Mouse (Mus musculus) stomach, embryonic 15.5 days (tissue): ENCODE measurements at regions not wholly inside any gene's neighbourhood (a gene's known extent, or its start where the extent isn't known, plus 50 kb on each side); places are given as distances from the start of the nearest gene placed in this dataset.

Experiments used
- ATAC-seq: fragments of 200-750 bp; cut with Nextera tagmentation; 2 replicates; pipeline ENCODE4 v1.8.0; 2017; ENCODE audit warnings: low read depth, moderate number of reproducible peaks, moderate TSS enrichment; ENCODE audit not compliant: insufficient read depth, low FRiP score
- H3K27ac ChIP-seq: fragments of 300-500 bp; sonication (generic); 2 replicates; pipeline ENCODE4 v1.5.1; 2015; ENCODE audit warnings: mild to moderate bottlenecking, inconsistent platforms
- H3K27me3 ChIP-seq: fragments of 300-500 bp; sonication (generic); replicated peaks from 2 replicates; pipeline ENCODE4 v1.6.1; 2015; ENCODE audit warnings: inconsistent platforms
- H3K36me3 ChIP-seq: fragments of 300-500 bp; sonication (generic); 2 replicates; pipeline ENCODE4 v1.6.1; 2015; ENCODE audit warnings: inconsistent platforms
- H3K4me1 ChIP-seq: fragments of 300-500 bp; sonication (generic); 2 replicates; pipeline ENCODE4 v1.6.1; 2015; ENCODE audit warnings: inconsistent platforms
- H3K4me2 ChIP-seq: fragments of 300-500 bp; sonication (generic); 2 replicates; pipeline ENCODE4 v1.6.1; 2015; ENCODE audit warnings: mild to moderate bottlenecking, inconsistent platforms
- H3K4me3 ChIP-seq: fragments of 300-500 bp; sonication (generic); replicated peaks from 2 replicates; pipeline ENCODE4 v1.5.1; 2015; ENCODE audit warnings: inconsistent platforms
- H3K9ac ChIP-seq: fragments of 300-500 bp; sonication (generic); 2 replicates; pipeline ENCODE4 v1.6.1; 2015; ENCODE audit warnings: inconsistent platforms
- H3K9me3 ChIP-seq: fragments of 300-500 bp; sonication (generic); 2 replicates; pipeline ENCODE4 v1.6.1; 2016; ENCODE audit warnings: inconsistent platforms
- WGBS: fragments of 180-500 bp; shearing (Covaris S2); methylation state at CpG from one replicate; pipeline ENCODE4 v1.1.7; 2015; 5-methylcytosine and 5-hydroxymethylcytosine counted together

DNA sequence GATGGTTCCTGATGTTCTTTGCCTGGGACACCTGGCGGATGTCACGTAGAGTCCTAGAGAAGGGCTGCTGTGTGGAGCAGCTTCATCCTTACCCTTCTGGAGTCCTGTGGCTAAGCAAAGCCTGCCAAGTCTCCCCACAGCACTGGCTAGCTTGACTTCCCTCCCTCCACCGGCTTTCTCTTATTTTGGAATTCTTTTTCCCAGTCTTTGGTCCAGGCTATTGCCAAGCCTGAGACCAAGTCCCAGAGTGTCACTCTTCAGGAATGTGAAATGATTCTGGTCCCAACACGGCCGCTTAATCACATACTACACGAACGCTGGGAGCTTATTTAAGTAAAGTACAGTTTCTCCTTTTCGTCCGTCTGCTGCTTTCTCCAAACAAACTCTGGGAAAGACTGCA is 146.4 kb downstream of the Fndc1 start:
- no peaks in the 10 kb centered on the region for H3K9me3 ChIP-seq
- no peak overlapping the region for H3K4me2 ChIP-seq
- H3K4me3 ChIP-seq: no peak overlapping the region
- no peaks in the 10 kb centered on the region for H3K27me3 ChIP-seq
- no peak for ATAC-seq
- no peak overlapping the region for H3K27ac ChIP-seq
- 73% methylated on average over 9 of the region's 9 CpGs for WGBS
- H3K4me1 ChIP-seq: no peaks in the 10 kb centered on the region
- H3K36me3 ChIP-seq: no peaks in the 10 kb centered on the region
- no peak overlapping the region for H3K9ac ChIP-seq

GRCm38 (mm10) chr17:7679786-7680185 is 147.3 kb downstream of the Fndc1 start:
- Histone ChIP-seq H3K27ac (no peak overlapping the region), H3K4me2 (no peak overlapping the region), H3K9ac (no peak overlapping the region), H3K4me1 (no peaks in the 10 kb centered on the region), H3K9me3 (no peaks in the 10 kb centered on the region), H3K4me3 (no peak overlapping the region), H3K27me3 (no peaks in the 10 kb centered on the region), H3K36me3 (no peaks in the 10 kb centered on the region)
- ATAC-seq: no peak

DNA sequence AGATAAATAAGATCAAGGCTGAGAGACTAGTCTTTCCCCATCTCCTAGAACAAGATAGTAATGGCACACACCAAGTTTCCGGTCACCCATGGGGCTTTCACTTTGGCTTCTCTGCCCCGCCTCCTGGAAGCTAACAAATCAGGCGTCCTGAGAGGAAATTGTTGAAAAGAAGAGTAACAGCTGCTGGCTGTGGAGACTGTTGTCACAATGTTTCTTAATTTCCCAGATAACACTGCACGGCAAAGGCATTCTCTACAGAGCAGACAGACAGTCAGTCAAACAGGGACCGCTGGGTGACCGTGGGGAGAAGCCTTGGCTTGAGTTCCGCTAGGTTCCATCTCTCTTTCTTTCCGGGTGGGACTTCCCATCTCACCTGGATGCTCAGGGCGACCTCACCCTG is 148.2 kb downstream of the Fndc1 start:
- ATAC-seq: no peak
- Histone ChIP-seq H3K27ac (no peak overlapping the region), H3K36me3 (no peaks in the 10 kb centered on the region), H3K4me1 (no peaks in the 10 kb centered on the region), H3K9ac (no peak overlapping the region), H3K9me3 (no peaks in the 10 kb centered on the region), H3K27me3 (no peaks in the 10 kb centered on the region), H3K4me2 (no peak overlapping the region), H3K4me3 (no peak overlapping the region)
- WGBS: 58% methylated on average over 9 of the region's 9 CpGs

- no peaks in the 10 kb centered on the region for H3K9me3 ChIP-seq
- no peak overlapping the region for H3K9ac ChIP-seq
- no peaks in the 10 kb centered on the region for H3K4me1 ChIP-seq
- 92% methylated on average over 7 of the region's 7 CpGs for WGBS
- no peak overlapping the region for H3K4me3 ChIP-seq
- no peak overlapping the region for H3K27ac ChIP-seq
- no peak for ATAC-seq
- H3K27me3 ChIP-seq: no peaks in the 10 kb centered on the region
- H3K36me3 ChIP-seq: no peaks in the 10 kb centered on the region
- no peak overlapping the region for H3K4me2 ChIP-seq
Observed at GRCm38 (mm10) chr17:7677796-7678195, 149.3 kb downstream of the Fndc1 start.

DNA sequence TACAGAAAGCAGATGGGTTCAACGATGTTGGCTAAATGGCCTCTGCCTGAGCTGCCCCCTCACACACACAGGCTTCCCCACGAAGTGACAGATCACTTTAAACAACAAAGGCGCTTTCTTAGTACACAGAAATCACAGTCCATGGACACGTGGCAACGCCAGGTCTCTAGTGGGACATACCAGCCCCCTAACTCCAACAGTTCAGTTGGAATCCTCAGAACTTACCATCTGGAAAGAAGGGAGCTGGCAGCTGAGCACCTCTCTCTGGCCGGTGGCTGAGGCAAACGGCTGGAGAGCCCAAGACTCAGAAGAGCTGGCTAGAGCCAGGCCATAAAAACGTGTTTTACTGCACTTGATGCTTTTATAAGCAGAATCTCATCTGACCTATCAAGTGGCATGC is 149.8 kb downstream of the Fndc1 start:
- no peak overlapping the region for H3K4me3 ChIP-seq
- no peak overlapping the region for H3K27ac ChIP-seq
- no peaks in the 10 kb centered on the region for H3K4me1 ChIP-seq
- H3K36me3 ChIP-seq: no peaks in the 10 kb centered on the region
- H3K9me3 ChIP-seq: no peaks in the 10 kb centered on the region
- no peaks in the 10 kb centered on the region for H3K27me3 ChIP-seq
- no peak overlapping the region for H3K9ac ChIP-seq
- WGBS: 68% methylated on average over 8 of the region's 8 CpGs
- ATAC-seq: no peak
- no peak overlapping the region for H3K4me2 ChIP-seq

DNA sequence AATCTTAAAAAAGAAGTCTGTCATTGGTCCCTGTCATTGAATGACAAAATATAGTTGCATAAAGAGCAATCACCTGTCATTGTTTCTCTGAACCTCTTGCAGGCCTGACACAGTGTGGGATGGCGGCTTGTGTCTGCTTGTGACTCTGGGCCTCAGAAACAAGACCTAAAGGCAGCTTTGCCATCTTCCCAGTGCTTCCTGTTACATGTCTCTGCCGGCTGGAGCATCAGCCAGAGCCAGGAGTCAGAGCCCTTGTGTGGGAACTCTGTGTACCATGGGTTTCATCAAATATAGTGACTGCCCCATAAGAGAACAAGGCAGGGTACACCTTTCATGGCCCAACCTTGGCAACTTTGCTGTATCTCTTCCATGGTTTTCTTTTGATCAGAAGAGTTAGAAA is 150.3 kb downstream of the Fndc1 start:
- H3K9ac ChIP-seq: no peak overlapping the region
- no peak for ATAC-seq
- no peaks in the 10 kb centered on the region for H3K9me3 ChIP-seq
- WGBS: 84% methylated on average over 2 of the region's 2 CpGs
- no peaks in the 10 kb centered on the region for H3K4me1 ChIP-seq
- H3K4me2 ChIP-seq: no peak overlapping the region
- no peaks in the 10 kb centered on the region for H3K36me3 ChIP-seq
- no peaks in the 10 kb centered on the region for H3K27me3 ChIP-seq
- H3K4me3 ChIP-seq: no peak overlapping the region
- no peak overlapping the region for H3K27ac ChIP-seq

DNA sequence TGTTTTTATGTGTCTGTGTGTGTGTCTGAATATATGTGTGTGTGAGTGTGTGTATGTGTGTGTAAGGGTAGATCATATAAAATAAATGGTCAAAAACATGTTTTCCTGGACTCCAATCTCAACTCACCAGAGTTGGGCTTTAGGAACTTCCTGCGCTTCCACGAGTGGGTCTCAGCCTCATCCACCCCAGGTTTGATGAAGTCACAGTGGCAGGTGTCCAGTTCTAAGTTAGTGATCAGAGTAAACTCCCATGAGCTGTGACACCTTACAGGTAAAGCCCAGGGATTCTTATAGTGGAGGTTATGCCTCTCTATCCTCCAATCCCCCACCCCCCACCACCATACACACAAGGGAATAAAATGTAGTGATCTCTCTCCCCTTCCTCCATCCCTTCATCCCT is 152.6 kb downstream of the Fndc1 start:
- ATAC-seq: no peak

DNA sequence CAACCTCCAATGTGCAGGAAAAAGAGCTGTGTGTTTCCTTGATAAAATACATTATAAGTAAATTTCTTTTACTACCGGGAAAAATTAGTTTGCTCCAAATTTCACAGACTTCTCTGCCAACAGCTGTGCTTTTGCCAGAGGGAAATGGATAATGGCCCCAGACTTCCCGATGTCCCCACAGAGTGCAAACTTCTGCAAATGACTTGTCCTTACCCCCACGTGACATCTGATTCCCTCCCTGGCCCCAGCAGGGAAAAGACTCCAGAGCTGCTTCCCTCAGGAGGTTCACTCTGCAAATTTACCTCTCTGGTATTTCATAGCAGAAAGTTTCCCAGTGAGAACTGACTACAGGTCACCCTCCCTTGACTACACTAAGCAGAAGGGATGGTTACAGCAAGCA is 159.3 kb downstream of the Fndc1 start:
- Histone ChIP-seq H3K9ac (no peak overlapping the region), H3K9me3 (no peaks in the 10 kb centered on the region), H3K4me1 (no peaks in the 10 kb centered on the region), H3K27ac (no peak overlapping the region), H3K36me3 (no peaks in the 10 kb centered on the region), H3K4me2 (no peak overlapping the region), H3K27me3 (no peaks in the 10 kb centered on the region), H3K4me3 (no peak overlapping the region)
- no peak for ATAC-seq
- WGBS: 49% methylated on average over 3 of the region's 3 CpGs

More for the DNA sequence above, 152.6 kb downstream of the Fndc1 start:
- H3K4me1 ChIP-seq: no peaks in the 10 kb centered on the region
- H3K27me3 ChIP-seq: no peaks in the 10 kb centered on the region
- H3K4me3 ChIP-seq: no peak overlapping the region
- WGBS: 93% methylated on average over 2 of the region's 2 CpGs
- H3K9ac ChIP-seq: no peak overlapping the region
- H3K9me3 ChIP-seq: no peaks in the 10 kb centered on the region
- H3K27ac ChIP-seq: no peak overlapping the region
- H3K4me2 ChIP-seq: no peak overlapping the region
- no peaks in the 10 kb centered on the region for H3K36me3 ChIP-seq

DNA sequence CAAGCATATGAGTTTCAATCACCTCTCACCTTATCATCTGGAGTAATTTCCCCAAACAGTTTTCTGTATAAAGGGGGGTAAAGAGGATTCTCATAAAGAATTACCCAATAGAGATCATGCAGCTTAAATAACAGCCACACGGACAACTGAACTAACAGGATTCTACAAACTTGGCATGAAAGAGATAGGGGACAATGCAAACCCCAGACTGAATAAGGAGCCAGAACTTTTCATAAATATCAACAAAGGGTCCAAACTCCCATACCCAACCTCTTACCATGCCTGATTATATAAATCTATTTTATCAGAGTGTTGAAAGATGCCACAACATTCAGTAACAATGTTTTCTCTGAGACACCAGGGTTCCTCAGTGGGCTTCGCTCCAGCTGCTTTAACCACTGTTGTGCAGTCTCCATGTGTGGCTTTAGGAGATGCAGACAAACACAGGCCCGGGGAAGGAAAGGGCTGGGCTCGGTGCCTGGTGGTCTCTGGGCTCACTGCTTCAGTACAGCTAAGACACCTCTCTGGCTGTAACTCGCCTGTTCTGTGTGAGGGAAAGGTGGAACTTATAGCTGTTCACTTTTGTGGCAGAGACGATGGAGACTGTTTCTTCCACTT is 160.2 kb downstream of the Fndc1 start:
- Histone ChIP-seq H3K4me3 (no peak overlapping the region), H3K4me1 (no peaks in the 10 kb centered on the region), H3K27me3 (no peaks in the 10 kb centered on the region), H3K9me3 (no peaks in the 10 kb centered on the region), H3K36me3 (no peaks in the 10 kb centered on the region), H3K4me2 (no peak overlapping the region), H3K27ac (no peak overlapping the region), H3K9ac (no peak overlapping the region)
- no peak for ATAC-seq
- 69% methylated on average over 6 of the region's 6 CpGs for WGBS

- H3K9ac ChIP-seq: no peak overlapping the region
- no peaks in the 10 kb centered on the region for H3K4me1 ChIP-seq
- no peak for ATAC-seq
- WGBS: 72% methylated on average over 5 of the region's 5 CpGs
- no peak overlapping the region for H3K4me2 ChIP-seq
- no peak overlapping the region for H3K4me3 ChIP-seq
- H3K27me3 ChIP-seq: no peaks in the 10 kb centered on the region
- no peaks in the 10 kb centered on the region for H3K9me3 ChIP-seq
- H3K27ac ChIP-seq: no peak overlapping the region
- no peaks in the 10 kb centered on the region for H3K36me3 ChIP-seq
Observed at GRCm38 (mm10) chr17:7666207-7666606, 160.9 kb downstream of the Fndc1 start.

DNA sequence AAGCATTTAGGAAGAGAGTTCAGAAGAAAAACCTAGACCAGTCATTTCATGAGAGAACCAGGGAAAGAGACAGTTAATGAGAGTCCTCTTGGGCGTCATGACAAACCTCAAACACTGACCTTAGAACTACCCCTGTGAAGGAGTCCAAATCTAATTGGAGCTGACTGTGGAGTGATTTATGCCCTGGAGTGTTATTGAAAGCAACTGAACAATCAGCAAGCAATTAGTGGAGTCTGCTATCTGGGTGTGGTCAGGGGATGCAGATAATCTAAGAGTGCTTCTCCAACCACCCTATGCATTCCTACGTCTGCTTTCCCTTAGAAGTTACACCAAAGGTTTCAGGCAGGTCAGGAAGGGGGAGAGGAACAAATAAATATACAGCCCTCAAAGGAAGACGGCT is 161.4 kb downstream of the Fndc1 start:
- H3K4me2 ChIP-seq: no peak overlapping the region
- 43% methylated on average over 3 of the region's 3 CpGs for WGBS
- no peaks in the 10 kb centered on the region for H3K9me3 ChIP-seq
- no peaks in the 10 kb centered on the region for H3K36me3 ChIP-seq
- H3K27ac ChIP-seq: no peak overlapping the region
- no peak for ATAC-seq
- H3K4me3 ChIP-seq: no peak overlapping the region
- H3K27me3 ChIP-seq: no peaks in the 10 kb centered on the region
- no peak overlapping the region for H3K9ac ChIP-seq
- no peaks in the 10 kb centered on the region for H3K4me1 ChIP-seq

- no peaks in the 10 kb centered on the region for H3K4me1 ChIP-seq
- H3K9ac ChIP-seq: no peak overlapping the region
- H3K4me3 ChIP-seq: no peak overlapping the region
- no peak overlapping the region for H3K27ac ChIP-seq
- no peak for ATAC-seq
- 84% methylated on average over 7 of the region's 7 CpGs for WGBS
- H3K27me3 ChIP-seq: no peaks in the 10 kb centered on the region
- no peaks in the 10 kb centered on the region for H3K9me3 ChIP-seq
- H3K36me3 ChIP-seq: no peaks in the 10 kb centered on the region
- no peak overlapping the region for H3K4me2 ChIP-seq
Observed at GRCm38 (mm10) chr17:7663896-7664880, 162.9 kb downstream of the Fndc1 start.
